Mouse (Mus musculus): ENCODE results near the gene Trmt2a. TPM values are rescaled to one million over a fixed set of nuclear protein-coding genes. Genes with fewer than 3 reads are reported as not detected.
"Not testable (repeated sequence)": the region's sequence is repeated elsewhere in the genome, so short reads cannot be mapped to it uniquely, and the experiment has no call there.

Trmt2a gene
- total RNA-seq, 2 experiments from 2014 or later: 31.6 to 37.2 TPM

DNA sequence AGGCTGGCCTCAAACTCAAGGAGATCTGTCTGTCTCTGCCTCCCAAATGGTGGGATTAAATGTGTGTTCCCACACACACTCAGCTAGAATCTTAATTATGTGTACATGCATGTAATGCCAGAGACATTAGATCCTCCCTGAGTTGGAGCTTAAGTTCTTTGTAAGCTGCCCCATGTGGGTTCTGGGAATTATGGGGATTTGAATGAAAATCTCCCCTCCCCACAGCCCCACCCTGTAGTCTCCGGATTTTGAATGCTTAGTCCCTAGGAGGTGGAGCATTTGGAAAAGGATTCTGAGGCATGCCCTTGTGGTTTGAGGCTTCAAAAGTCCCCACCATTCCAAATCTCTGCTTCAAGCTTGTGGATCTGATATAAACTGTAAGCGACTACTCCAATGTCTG lies 26.7 kb downstream of the Trmt2a start:
- no peak for DNase-seq (ENCODE audit: low spot score in 2 of 2)

DNA sequence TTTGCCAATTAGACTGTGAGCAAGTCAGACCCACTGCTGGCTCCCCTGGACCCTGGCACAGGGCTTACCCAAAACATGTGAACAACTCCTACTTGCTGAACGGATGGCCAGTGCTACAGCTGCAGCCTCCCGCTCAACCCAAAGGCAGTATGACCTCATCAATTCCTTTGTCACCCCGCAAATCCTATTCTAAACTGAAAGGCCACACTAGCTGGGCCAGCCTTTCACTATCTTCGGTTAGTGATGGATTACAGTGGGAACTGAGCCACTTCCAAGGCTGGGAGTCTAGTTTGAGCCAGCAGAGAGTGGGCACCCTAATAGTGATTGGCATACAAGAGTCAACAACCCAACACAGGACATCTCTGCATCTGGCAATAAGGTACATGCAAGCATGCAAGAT lies 39.7 kb downstream of the Trmt2a start:
- DNase-seq (ENCODE audit: low spot score in 2 of 2): no peak

DNA sequence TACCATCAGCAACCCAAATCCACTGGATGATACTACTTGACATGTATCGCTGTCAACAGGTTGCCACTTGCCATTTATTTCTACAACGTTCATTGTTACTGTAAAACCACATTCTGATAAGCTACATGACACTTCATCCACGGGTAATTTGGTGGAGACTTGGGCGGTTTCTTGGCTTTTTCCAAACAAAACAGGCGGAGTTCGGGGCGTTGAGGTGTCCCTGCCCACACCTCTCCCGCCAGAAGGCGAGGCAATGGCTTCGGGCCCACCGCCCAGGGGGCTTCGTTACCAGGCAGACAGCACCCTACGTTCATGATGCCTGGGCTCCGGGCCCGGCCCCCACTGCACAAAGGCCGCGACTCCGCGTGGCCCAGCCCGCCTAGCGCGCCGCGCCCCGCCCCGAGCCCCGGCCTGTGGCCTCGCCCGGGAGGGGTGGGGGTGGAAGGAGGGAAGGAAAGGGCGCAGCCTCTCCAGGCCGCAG lies 40.1 kb downstream of the Trmt2a start:
- DNase-seq (ENCODE audit: low spot score in 2 of 2): peak; percentile 69 to 85

DNA sequence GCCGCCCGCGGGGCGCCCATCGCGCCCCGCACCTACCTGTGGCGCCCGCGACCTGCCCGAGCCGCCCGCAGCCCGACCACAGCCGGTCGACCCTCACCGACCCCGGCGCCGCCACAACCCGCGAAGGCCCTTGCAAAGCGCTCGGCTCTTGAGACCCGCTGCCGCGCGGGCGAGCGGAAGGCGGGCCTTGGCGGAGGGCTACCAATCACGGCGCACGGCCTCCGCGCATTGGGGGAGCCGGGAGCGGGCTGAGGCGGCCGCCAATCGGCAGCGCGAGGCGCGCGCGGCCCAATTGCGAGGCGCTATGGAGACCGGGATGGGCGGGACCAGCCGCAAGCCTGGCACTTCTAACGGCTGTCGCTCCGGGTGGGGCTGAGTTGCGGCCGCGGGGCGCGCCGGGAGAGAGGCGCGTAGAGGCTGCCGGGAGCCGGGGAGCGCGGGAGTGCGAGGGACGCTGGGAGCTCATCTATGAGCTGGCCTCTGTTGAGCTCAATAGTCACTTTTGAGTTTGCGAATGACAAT lies 40.6 kb downstream of the Trmt2a start, which contains the start of gene Dgcr8:
Gene Dgcr8 (minus strand): TSS at position 180 of the 522 bp plus-strand sequence.
- peak; percentile 98 for DNase-seq (ENCODE audit: low spot score in 2 of 2)

DNA sequence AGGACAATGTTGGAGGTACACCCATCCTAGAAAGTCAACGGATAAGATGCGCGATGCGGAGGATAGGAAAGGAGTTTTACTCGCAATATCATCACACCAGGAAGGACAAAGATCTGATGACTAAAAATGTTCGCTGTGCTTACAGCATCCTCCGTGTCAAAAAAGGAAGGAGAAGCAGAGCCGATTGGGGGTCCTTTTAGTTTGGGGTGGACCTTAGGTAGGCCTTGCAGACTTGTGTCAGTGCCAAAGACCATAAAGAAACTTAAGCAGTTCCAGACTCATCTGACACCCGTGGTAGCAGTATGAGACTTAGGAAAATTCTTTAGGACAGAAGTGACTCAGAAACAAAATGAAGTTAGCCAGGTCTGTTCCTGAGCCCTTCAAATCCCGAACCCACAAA lies 41.1 kb downstream of the Trmt2a start:
- DNase-seq (ENCODE audit: low spot score in 2 of 2): not testable (repeated sequence)

Small RNAs within 50 kb of the gene (microRNA-seq; reads per million reads assigned to microRNA genes)
- gene Gm24572 (not detected), gene Mir1306 (73.6 reads per million, percentile 47 among the genes with 10 or more reads in this experiment)

Other genes with a start within 250 kb of the Trmt2a start
- 10 to 100 TPM; 35.3 to 35.4 TPM for gene Dgcr6, start 195.8 kb upstream of the Trmt2a start, total RNA-seq (2021)
- gene Prodh, start 158.5 kb upstream of the Trmt2a start, total RNA-seq (2021): 1 to 10 TPM; 3.1 to 3.7 TPM
- 1 to 10 TPM; 1.2 to 1.4 TPM for gene Rtn4r, start 121.0 kb upstream of the Trmt2a start, total RNA-seq (2021)
- gene Ccdc188, start 30.8 kb upstream of the Trmt2a start, total RNA-seq (2021): not detected
- 10 to 100 TPM; 37.7 to 42.1 TPM for gene Zdhhc8, start 13.5 kb upstream of the Trmt2a start, total RNA-seq (2021)
- gene Ranbp1, start 53 bp downstream of the Trmt2a start, total RNA-seq (2021): 100 to 1,000 TPM; 105 to 109 TPM
- gene Gm49776, start 9.6 kb downstream of the Trmt2a start, total RNA-seq (2021): not detected
- gene Dgcr8, start 40.6 kb downstream of the Trmt2a start, total RNA-seq (2021): 10 to 100 TPM; 46.4 to 56.6 TPM
- 10 to 100 TPM; 18.7 to 18.8 TPM for gene Tango2, start 99.4 kb downstream of the Trmt2a start, total RNA-seq (2021)
- 10 to 100 TPM; 34.6 to 36.9 TPM for gene Arvcf, start 99.5 kb downstream of the Trmt2a start, total RNA-seq (2021)
- gene Txnrd2, start 177.7 kb downstream of the Trmt2a start, total RNA-seq (2021): 10 to 100 TPM; 10.1 to 14.9 TPM
- 10 to 100 TPM; 52.9 to 62.8 TPM for gene Comt, start 178.2 kb downstream of the Trmt2a start, total RNA-seq (2021)